ENCODE assay signal across 12 mouse cellular contexts in genomic region chr13:5424110-5424509, GRCm38 (mm10).
DNase-seq lines count a peak whose midpoint lies in the region; ATAC-seq lines count a peak whose summit lies in the region.
"Had no signal": no experiment of that assay in that cellular context is flagged by ENCODE, and none has a peak within 500 bp of the region (broad histone marks: within the 10 kb centered on the region; RNA-seq: fewer than 3 reads in every experiment).

No protein-coding gene starts in this region.

- DNase-seq in kidney, adult 11 months: peak; percentile 27
- peak; percentile 44 to 46 for DNase-seq in heart, postnatal 14 days
- peak; percentile 61 for DNase-seq in lung, postnatal 36 days
- DNase-seq in c-Kit-positive CD71-positive TER-119-positive erythroid progenitor cells, embryonic 14.5 days (ENCODE audit: low spot score): no peak
- DNase-seq: cerebellum, adult 11-12 months had no signal

- WGBS in kidney, embryonic 16.5 days: 57% methylated on average over 1 of the region's 1 CpGs
- WGBS in midbrain, embryonic 15.5 days: 85% methylated on average over 1 of the region's 1 CpGs

- no peaks in the 10 kb centered on the region for H3K36me3 ChIP-seq in kidney, embryonic 16.5 days (ENCODE audit: insufficient read depth, low read length)
- H3K36me3 ChIP-seq in midbrain, embryonic 15.5 days (replicated peaks): no peaks in the 10 kb centered on the region
- H3K36me3 ChIP-seq: liver, embryonic 15.5 days had no signal

- H3K4me1 ChIP-seq in kidney, embryonic 16.5 days (ENCODE audit: insufficient read depth, low read length): peaks cover 5% of the 10 kb centered on the region
- H3K4me1 ChIP-seq in brown adipose tissue, adult 24 weeks (ENCODE audit: control insufficient read depth, insufficient read depth, insufficient read length, low read length): peaks cover 2% of the 10 kb centered on the region; the same call in 1 of the 2 replicates
- H3K4me1 ChIP-seq in midbrain, embryonic 15.5 days: no peaks in the 10 kb centered on the region
- H3K4me1 ChIP-seq: liver, embryonic 15.5 days had no signal

- no peak for ATAC-seq in kidney, embryonic 16.5 days (ENCODE audit: low FRiP score, low TSS enrichment)
- ATAC-seq in midbrain, embryonic 15.5 days (replicated peaks): no peak
- ATAC-seq in erythroid progenitor cell, adult 5-6 weeks (replicated peaks; ENCODE audit: low FRiP score, poor library complexity, severe bottlenecking): no peak
- ATAC-seq: hindbrain, embryonic 16.5 days had no signal

- no peak overlapping the region for H3K27ac ChIP-seq in kidney, embryonic 16.5 days (ENCODE audit: low read length)
- H3K27ac ChIP-seq in brown adipose tissue, adult 24 weeks (replicated peaks; ENCODE audit: low read depth, low read length): peak overlapping the region; percentile 6; the same call in 1 of the 2 replicates
- H3K27ac ChIP-seq in midbrain, embryonic 15.5 days: no peak overlapping the region
- H3K27ac ChIP-seq: liver, embryonic 15.5 days had no signal

- intact Hi-C loops in heart, postnatal 14 days (cut with DNase I): no loop called here

- no peak overlapping the region for H3K4me2 ChIP-seq in kidney, embryonic 16.5 days (replicated peaks; ENCODE audit: low read depth, low read length)
- no peak overlapping the region for H3K4me2 ChIP-seq in midbrain, embryonic 15.5 days
- H3K4me2 ChIP-seq: liver, embryonic 15.5 days had no signal

- H3K4me3 ChIP-seq in kidney, embryonic 16.5 days (ENCODE audit: low read length): no peak overlapping the region
- H3K4me3 ChIP-seq in brown adipose tissue, adult 24 weeks (ENCODE audit: insufficient read depth, low read depth, low read length): no peak overlapping the region
- H3K4me3 ChIP-seq in midbrain, embryonic 15.5 days: no peak overlapping the region
- H3K4me3 ChIP-seq: liver, embryonic 15.5 days had no signal

- no peak overlapping the region for H3K9ac ChIP-seq in kidney, embryonic 16.5 days (replicated peaks; ENCODE audit: low read length)
- H3K9ac ChIP-seq in midbrain, embryonic 15.5 days: no peak overlapping the region
- H3K9ac ChIP-seq: liver, embryonic 15.5 days had no signal

- H3K27me3 ChIP-seq in kidney, embryonic 16.5 days (ENCODE audit: insufficient read depth, low read length): no peaks in the 10 kb centered on the region
- H3K27me3 ChIP-seq in midbrain, embryonic 15.5 days (replicated peaks): no peaks in the 10 kb centered on the region
- H3K27me3 ChIP-seq: CH12.LX; liver, embryonic 15.5 days had no signal

- no peaks in the 10 kb centered on the region for H3K9me3 ChIP-seq in kidney, embryonic 16.5 days (ENCODE audit: low read length)
- H3K9me3 ChIP-seq in midbrain, embryonic 15.5 days: no peaks in the 10 kb centered on the region
- H3K9me3 ChIP-seq: liver, embryonic 15.5 days had no signal
